Mouse (Mus musculus): ENCODE results near the gene Uba52.

DNA sequence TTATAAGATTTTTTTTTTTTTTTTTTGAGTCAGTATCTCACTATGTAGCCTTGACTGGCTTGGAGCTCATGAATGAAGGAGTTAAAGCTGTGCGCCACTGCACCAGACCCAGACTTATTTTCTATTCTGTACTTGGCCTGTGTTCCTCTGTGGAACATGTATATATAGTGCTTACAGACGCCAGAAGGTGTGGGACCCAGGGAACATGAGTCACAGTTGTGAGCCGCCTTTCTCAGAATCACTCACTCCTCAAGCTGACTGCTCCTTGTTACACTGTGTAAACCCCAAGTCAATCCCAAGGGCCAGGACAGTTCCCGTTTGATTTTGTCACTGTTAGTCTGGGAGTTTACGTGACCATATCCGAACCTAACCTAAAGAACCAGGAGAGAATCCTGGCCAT is 8.4 kb upstream of the Uba52 start:
- TF ChIP-seq POLR2A (IDR thresholded peaks at IDR 0.05; ENCODE audit: low read depth, low read length), result no peak
- no peak for TF ChIP-seq CTCF (IDR thresholded peaks at IDR 0.05; ENCODE audit: extremely low read depth, insufficient read length, insufficient replicate concordance, low read depth, low read length)
